Mouse (Mus musculus) ZHBTc4 (cell line): ENCODE measurements around the gene Thy1.

Experiments
- DNase-seq: peaks from one replicate; pipeline ENCODE4 v3.0.0-alpha.2; 2011; ENCODE audit warnings: low read depth, low spot score

The Thy1 gene

DNA sequence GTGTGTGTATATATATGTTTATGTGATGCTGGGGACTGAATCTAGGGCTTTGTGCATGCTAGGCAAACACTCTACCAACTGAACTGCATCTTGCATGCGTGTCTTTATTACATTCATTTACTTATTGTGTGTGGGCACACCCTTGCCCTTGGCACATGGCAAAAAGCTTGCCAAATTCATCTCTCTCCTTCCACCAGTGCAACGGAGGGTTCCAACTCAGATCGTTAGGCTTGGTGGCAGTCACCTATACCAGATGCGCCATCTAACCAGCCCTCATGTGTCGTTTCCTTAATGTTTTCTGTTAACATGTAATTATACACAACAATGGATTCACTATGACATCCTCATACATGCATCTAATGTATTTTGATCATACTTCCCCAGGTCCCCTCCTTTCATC, 39.1 kb downstream of the Thy1 start:
- no peak for DNase-seq

DNA sequence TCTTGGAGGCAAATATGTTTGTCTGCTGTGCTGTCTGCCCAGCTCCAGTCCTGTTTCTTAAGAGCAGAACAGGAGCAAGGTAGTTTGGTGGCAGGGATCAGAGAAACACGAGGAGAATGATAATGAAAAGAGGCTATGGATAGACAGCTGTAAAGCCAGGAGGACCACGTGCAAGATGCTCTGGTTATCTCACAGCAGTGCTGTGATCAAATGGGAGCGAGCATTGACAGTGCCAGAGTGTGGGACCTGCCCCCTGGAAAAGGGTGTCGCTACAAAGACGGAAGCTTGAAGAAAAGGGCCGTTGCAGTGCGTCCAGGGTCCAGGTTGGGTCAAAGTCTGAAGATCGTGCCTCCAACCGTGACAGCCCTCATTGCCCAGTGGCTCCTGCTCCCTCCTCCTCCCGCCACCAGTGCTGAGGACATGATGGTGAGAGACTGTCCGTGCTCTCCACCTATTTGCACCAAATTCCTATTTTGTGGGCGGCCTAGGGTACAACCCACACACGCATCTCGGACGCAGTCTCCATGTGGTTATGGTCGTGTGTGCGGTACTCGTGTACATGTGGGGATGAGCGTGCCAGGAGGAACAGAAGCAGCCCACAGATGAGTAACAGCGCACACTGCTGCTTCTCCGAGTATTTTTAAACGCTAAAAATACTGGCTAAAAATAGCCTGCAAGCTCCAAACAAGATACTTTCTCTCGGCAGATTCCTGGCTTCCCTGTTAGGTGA, 40.4 kb downstream of the Thy1 start:
- no peak for DNase-seq

DNA sequence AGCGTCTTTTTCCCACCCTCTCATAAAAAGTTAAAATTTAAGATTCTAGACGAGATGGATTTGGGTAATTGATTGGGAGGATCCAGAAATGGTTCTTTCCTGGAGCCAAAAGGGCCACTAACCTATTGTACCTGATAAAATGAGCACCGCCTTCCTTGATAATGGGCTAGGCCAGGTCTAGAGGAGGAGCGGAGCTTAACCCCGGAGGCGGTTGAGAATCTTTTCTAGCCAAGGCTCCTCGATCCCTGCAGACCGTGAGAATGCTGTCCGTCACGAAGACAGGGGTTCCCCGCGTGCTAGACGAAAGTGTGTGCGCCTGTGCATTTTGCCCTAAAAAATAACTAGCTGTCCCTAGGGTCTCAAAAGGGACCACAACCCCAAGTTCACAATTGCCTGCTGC, 41.1 kb downstream of the Thy1 start:
- DNase-seq, result peak; percentile 60

DNA sequence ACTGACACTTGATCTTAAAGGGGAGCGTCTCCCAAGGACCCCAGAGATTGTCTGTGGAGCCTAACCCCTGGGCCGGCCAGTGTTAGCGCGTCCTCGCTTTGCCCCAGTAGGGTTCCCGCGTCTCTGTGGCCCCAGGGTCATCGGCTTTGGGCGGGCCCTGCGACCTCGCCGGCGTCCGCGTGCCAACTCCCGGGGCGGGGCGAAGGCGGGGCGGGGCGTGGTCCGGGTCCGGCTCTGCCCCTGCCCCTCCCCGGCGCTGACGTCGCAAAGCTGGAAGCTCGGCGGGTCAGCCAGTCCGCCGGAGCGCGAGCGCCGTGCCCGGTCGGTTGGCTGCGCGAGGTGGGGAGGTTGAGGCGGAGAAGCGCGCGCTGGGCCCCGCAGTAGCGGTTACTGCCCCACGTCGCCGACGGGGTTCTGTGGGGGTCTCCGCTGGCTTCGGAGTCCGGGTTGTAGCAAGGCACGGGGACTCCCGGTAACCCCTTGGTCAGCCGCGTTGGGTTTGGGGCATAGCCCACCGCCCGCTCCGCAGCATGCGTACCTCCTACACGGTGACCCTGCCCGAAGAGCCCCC, 41.6 kb downstream of the Thy1 start:
- DNase-seq, result peak; percentile 83

DNA sequence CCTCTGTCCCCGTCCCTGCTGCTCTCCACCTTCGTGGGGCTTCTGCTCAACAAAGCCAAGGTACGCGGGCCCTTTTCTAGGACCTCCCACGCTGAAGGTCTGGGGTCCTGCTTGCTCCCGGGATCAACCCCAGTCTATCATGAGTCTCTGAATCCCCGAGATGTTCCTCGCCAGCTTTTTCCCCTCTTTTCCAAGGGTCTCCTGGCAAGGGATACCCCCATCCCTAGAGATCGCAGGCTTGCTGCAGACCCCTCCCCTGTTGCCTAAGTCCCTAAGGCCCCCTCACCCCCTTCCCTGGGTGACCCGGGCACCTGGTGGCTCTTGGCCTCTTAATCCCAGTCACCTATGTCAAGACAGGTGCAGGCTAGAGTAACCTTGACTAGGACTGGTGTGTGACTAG, 42.1 kb downstream of the Thy1 start:
- DNase-seq, result no peak

DNA sequence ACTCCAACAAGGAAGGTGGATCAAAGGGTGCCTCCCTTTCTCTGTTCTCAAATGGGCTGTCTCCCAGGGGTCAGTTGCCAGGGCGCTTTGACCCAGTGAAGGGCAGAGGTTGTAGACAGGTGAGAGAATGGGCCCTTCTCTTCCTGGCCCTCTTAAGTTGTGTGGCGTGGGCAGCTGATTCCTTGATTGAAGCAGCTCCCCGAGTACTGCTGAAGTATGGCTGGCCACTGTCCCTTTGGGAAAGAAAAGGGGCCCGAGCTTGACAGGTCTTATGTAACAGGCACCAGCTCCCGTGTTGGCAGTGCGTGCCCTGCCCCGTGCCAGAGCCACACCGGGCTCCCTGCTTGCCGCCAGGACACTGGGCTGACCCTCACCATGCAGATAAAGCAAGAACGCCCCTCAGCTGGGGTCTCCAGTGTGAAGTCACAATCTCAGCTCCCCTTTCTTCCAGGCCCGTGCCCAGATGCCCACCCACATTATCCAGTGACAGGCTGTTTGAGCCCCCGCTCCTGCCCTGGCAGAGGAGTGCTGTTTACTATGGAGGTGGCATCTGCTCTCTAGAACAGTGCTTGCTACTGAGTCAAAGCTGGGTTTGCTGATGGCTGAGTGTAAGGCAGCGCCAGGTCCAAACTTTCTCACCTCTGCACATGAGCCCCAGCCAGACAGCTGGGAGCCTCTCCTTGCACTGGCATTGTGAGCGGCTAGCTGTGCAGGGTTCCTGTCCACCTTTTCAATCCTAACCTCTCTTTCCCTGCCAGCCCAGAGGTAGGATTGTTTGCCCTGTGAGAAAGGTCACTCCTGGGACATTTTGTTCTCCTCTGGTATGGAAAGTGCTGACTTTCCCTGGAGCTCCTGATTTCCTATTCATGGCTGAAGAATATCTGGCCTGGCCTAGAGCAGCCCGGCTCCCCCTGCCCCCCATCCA, 42.8 kb downstream of the Thy1 start:
- no peak for DNase-seq

DNA sequence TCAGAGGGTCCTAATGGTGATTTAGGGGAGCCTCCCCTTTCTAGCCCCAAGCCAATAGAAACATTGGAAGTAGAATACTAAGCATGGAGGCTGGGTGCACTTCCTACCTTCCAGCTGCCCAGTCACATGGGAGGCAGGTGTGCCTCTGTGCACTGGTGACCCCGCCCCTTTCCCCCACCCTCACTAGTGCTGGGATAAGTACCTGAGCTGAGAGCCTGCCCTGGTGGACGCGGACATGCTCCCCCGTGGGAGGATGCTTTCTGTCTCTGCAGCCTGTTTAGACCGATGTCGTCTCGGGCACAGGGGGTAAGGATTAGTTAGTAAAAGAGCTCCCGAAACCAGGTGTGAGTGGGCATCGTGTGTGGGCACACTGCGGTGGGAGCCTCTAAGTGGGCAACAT, 43.8 kb downstream of the Thy1 start:
- DNase-seq, result no peak

DNA sequence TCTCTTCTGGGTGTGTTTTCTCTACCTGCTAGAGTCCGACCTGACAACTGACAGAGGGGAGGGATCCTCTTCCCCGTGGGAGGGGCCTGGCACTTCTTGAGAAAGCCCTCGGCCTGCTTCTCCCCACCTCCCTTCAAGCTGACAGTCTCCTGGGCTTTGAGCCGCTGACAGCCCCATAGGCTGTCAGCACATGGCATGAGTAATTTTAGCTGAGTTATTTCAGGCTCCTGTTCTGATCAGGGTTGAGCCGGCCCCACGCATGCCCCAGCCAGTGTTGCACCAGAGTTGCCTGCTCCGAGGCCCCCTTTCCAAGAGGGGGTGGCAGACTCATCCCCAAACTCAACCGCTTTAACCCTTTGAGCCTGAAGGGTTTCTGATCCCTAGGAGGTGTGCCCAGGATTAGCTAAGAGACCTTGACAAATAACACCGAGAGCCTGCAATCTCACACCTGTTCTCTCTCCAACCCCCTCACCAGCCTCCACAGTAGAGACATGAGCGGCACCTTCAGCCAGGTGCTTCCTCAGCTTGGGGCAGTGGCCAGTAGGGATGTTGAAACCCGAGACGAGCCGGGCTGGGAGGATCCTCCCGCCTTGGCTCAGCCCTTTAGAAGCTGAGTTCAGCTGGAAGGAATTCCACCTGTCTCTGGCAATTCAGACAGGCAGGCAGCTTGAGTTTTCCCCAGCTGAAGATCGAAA, 44.7 kb downstream of the Thy1 start:
- no peak for DNase-seq

DNA sequence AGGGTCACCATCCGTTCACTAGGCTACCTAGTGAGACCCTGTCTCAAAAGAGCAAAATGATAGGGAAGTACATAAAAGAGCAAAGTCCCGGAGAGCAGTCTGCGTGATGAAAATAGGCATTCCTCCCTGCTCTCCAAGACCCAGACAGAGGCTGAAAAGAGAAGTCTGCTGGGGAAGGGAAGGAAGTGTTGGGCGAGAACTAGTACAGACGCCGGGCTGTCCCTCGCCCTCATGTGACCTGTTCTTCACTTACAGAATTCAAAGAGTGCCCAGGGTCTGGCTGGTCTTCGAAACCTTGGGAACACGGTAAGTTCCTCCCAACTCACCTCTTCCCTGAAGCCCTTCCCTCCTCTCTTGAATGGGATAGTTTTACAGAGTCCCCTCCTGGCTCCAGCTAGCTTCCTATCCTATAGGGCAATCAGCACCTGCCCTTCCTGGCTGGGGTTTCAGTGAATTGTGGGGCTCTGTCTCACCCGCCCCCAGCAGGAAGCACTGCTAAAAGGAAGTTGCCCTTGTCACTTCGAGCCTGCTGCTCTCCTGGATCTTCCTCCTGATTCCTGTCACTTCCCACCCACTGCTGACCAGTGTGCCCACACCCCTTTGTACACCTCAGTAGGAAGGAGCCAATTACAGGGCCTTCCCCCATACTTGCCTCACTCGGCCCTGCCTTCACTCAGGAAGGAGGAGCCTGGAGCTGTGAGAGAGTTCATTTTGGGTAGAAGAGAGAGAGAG, 45.9 kb downstream of the Thy1 start:
- DNase-seq, result peak; percentile 29

DNA sequence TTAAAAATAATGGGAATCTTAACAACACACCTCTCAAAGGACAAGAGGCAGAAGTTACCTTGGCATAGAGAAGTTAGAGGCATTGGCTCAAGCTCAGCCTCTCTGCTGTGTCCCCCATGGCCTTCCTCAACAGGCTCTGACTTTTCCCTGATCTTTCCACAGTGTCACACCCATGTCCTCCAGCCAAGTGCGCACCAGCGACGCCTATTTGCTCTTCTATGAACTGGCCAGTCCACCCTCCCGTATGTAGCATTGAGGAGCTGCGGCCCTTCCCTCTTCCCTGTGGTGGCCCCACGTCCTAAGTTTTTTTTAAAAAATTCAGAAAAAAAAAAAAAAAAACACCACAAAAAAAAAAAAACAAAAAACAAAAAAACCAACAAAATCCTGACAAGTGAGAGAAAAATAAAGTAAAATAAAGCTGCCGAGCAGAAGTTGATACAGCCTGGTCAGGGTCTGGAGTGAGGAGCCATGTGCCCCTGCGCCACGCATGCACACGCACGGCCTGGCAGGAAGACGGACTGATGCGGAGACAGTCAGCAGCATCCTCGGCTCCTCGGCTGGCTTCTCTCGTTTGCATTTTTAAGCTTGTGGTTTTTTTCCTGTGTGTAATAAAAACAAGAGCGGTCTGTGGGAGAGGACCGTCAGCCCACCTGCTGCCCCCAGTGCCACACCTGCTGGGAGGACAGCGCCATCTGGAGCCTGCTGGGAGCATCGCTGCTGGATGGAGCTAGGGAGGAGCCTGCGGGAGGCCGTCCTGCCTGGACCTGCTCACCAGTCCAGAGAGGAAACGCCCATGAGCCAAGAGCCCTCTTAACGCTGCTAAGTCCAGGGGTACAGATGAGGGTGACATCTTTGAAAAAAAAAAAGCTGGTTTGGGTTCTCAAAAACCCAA, 50.7 kb downstream of the Thy1 start:
- peak; percentile 74 for DNase-seq

DNA sequence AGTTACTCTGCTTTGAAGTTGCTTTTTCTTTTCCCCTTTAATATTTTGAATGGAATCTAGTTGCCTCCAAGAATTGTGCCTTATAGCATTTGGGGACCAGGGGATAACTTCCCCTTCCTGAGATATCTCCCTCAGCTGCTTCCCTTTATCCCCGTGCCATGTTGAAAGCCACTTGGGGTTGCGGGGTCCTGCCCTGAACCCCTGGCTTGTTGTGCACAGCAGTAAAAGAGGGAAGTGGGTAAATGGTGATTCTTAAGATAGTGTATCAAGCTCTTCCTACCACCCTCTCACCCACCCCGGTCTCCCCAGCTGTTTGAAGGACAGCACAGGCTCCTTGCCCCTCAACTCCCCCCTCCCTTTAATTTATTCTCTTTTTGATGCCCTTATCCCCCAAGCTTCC, 51.6 kb downstream of the Thy1 start:
- no peak for DNase-seq

DNA sequence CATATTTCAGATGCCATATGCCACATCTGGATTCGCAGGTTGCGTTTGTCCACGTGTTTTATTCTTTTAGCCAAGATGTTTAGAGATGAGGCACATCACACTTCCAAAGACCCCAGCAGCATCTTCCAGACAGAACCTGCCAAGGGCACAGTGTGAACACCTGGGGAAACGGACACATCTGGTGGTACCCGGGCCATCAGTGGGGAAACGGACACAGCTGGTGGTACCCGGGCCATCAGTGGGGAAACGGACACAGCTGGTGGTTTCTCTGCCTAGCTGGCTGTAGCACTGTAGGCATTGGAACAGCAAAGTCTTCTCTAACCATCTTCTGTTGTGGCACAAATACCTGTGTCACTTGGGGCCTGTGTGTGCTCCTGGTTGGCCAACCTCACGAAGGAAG, 52.6 kb downstream of the Thy1 start:
- DNase-seq, result no peak

DNA sequence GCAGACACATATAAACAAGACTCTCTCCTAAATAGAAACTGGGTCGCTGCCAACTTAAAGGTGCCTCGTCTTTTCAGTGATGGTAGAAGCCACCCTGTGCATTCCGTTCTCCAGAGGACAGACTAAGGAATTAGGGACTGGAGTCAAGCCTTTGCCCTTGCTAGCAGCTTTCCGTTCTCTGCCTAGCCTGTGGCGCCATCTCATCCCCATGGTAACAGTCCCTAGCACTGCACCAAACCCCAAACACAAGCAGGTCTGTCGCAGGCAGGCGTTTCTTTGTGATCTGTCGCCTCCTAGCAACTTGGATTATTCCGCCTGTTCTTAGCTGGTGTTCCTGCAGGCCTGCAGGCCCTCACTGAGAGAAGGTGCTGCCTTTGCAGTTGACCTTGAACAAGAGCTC, 53.4 kb downstream of the Thy1 start:
- peak; percentile 68 for DNase-seq
